Comparison of ENCODE assay signal across 17 mouse cellular contexts in the genomic region with DNA sequence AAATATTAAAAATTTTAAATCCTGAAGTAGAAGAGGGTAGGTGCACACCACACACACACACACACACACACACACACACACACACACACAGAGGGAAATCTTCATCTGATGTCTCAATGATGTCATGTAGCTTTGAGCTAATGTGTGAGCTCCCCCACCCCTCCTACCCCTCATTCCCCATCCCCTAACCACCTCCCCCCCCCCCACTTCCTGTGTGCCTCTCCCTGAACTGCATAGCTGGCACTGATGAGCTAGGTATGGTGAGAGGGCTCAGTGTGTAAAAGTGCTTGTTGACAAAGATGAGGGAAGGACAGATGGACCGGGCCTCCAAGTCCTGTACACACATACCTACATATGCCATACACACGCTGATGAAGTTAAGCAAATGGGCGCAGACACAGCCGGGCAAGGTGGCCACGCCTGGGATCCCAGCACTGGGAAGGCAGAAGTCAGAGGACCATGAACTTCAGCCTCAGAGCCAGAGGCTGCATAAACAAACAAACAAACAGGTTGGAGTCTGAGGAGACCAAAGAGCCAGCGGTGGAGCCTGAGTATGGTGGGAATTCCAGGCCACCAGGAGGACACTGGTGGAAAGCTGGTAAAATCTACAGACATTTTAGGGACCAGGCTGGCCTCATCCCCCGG. TPM values are rescaled to one million over a fixed set of nuclear protein-coding genes. Genes with fewer than 3 reads are reported as not detected.
DNase-seq lines count a peak whose midpoint lies in the region; ATAC-seq and TF ChIP-seq lines count a peak whose summit lies in the region.
"Had no signal": no experiment of that assay in that cellular context is flagged by ENCODE, and none has a peak within 500 bp of the region (broad histone marks: within the 10 kb centered on the region; RNA-seq: fewer than 3 reads in every experiment).

No protein-coding gene starts in this region.

- H3K4me1 ChIP-seq in spleen, adult 2 months (ENCODE audit: control insufficient read depth, insufficient read depth, insufficient read length): peaks cover 26% of the 10 kb centered on the region; the same call in 1 of the 2 replicates
- peaks cover 7% of the 10 kb centered on the region for H3K4me1 ChIP-seq in bone marrow, adult 2 months (ENCODE audit: control insufficient read depth, insufficient read depth, low read length)
- peaks cover 3% of the 10 kb centered on the region; the same call in 1 of the 2 replicates for H3K4me1 ChIP-seq in liver, adult 2 months (ENCODE audit: control insufficient read depth, insufficient read depth, low read length)

- no peak overlapping the region for H3K9ac ChIP-seq in liver, adult 2 months (ENCODE audit: low read depth, low read length)
- H3K9ac ChIP-seq: embryonic facial prominence, embryonic 12.5 days; forebrain, embryonic 12.5 days; limb, embryonic 13.5 days; neural tube, embryonic 15.5 days had no signal

- peak overlapping the region; percentile 77 for H3K27ac ChIP-seq in spleen, adult 2 months (ENCODE audit: insufficient read depth, low read length)
- peak overlapping the region; percentile 70 for H3K27ac ChIP-seq in bone marrow, adult 2 months (ENCODE audit: control insufficient read depth, insufficient read depth, low read depth, low read length, poor library complexity)
- H3K27ac ChIP-seq in liver, adult 2 months (replicated peaks; ENCODE audit: insufficient read depth, low read depth, low read length): no peak overlapping the region
- H3K27ac ChIP-seq: embryonic facial prominence, embryonic 12.5 days; forebrain, embryonic 12.5 days; limb, embryonic 13.5 days; neural tube, embryonic 15.5 days had no signal

- H3K27me3 ChIP-seq in spleen, adult 2 months (ENCODE audit: control insufficient read depth, insufficient read depth, low read length): no peaks in the 10 kb centered on the region
- no peaks in the 10 kb centered on the region for H3K27me3 ChIP-seq in liver, adult 2 months (ENCODE audit: control insufficient read depth, insufficient read depth, low read length)

- DNase-seq in spleen, adult 2 months (ENCODE audit: low read depth in 1 of 2, low spot score in 2 of 2): no peak
- no peak for DNase-seq in spleen, adult 12 weeks (ENCODE audit: low spot score)
- DNase-seq in liver, adult 2 months (ENCODE audit: extremely low read depth, low read depth, low spot score): peak; percentile 60
- peak; percentile 51 for DNase-seq in thymus, postnatal 14 days
- DNase-seq in MN1 (ENCODE audit: low spot score): no peak
- DNase-seq: adrenal gland, adult 8-10 months; cerebellum, postnatal 36 days; kidney, postnatal 25 days; lung, postnatal 36 days; retina, postnatal 1 day had no signal

- no peaks in the 10 kb centered on the region for H3K36me3 ChIP-seq in spleen, adult 2 months (ENCODE audit: control insufficient read depth, insufficient read depth, low read length)
- no peaks in the 10 kb centered on the region for H3K36me3 ChIP-seq in liver, adult 2 months (ENCODE audit: control insufficient read depth, insufficient read depth, low read length)
- H3K36me3 ChIP-seq: embryonic facial prominence, embryonic 12.5 days; forebrain, embryonic 12.5 days; limb, embryonic 13.5 days; neural tube, embryonic 15.5 days had no signal

- H3K79me2 ChIP-seq in liver, adult 2 months (ENCODE audit: control insufficient read depth, insufficient read depth, low read length): no peaks in the 10 kb centered on the region

- no peak overlapping the region for H3K4me3 ChIP-seq in spleen, adult 2 months (ENCODE audit: extremely low read depth, insufficient read depth, insufficient read length)
- peak overlapping the region; percentile 54 for H3K4me3 ChIP-seq in bone marrow, adult 2 months (replicated peaks; ENCODE audit: control insufficient read depth, low read depth, low read length)
- H3K4me3 ChIP-seq in liver, adult 2 months (ENCODE audit: insufficient read depth, low read depth, low read length): no peak overlapping the region
- H3K4me3 ChIP-seq: embryonic facial prominence, embryonic 12.5 days; forebrain, embryonic 12.5 days; limb, embryonic 13.5 days; neural tube, embryonic 15.5 days had no signal

- TF ChIP-seq CTCF in spleen, adult 2 months (IDR thresholded peaks at IDR 0.05; ENCODE audit: extremely low read depth, insufficient read depth, insufficient read length, insufficient replicate concordance): no peak
- TF ChIP-seq CTCF in bone marrow, adult 2 months (IDR thresholded peaks at IDR 0.05; ENCODE audit: control insufficient read depth, insufficient read depth, low read length): no peak
- TF ChIP-seq CTCF in liver, adult 2 months (IDR thresholded peaks at IDR 0.05; ENCODE audit: low read depth, low read length): no peak

- no peak for TF ChIP-seq POLR2A in spleen, adult 2 months (IDR thresholded peaks at IDR 0.05; ENCODE audit: low read depth, low read length)
- TF ChIP-seq POLR2A in bone marrow, adult 2 months (IDR thresholded peaks at IDR 0.05; ENCODE audit: borderline replicate concordance, control insufficient read depth, low read depth, low read length): no peak
- no peak for TF ChIP-seq POLR2A in liver, adult 2 months (IDR thresholded peaks at IDR 0.05; ENCODE audit: extremely low read depth, insufficient read depth, low read length)

- no peak for ATAC-seq in cerebellum, adult (ENCODE audit: insufficient number of reproducible peaks, low FRiP score, low TSS enrichment)
- ATAC-seq: intestine, postnatal 0 days had no signal

- 78% methylated on average over 7 of the region's 7 CpGs for WGBS in spleen, adult 2 months
- WGBS in bone marrow, adult 2 months: 68% methylated on average over 7 of the region's 7 CpGs
- 58% methylated on average over 7 of the region's 7 CpGs for WGBS in liver, adult 2 months

RNA-seq across cellular contexts. Expression of gene Acp5, which starts 1.1 kb away (rescaled TPM):
- 309 and 340 TPM in 2 replicates for polyA plus RNA-seq in spleen, adult 2 months (2012; rRNA removed)
- 89.7 and 103 TPM in 2 replicates for polyA plus RNA-seq in bone marrow, adult 2 months (2011; ENCODE audit: insufficient read depth, insufficient read length, low replicate concordance, missing spikeins)
- 93.6 and 123 TPM in 2 replicates for total RNA-seq in liver, adult 2 months (2014; rRNA removed)
- 200 and 211 TPM in 2 replicates for polyA plus RNA-seq in liver, adult 2 months (2012; rRNA removed)

RNA-seq across cellular contexts. Expression of gene Elof1, which starts 17.4 kb away (rescaled TPM):
- polyA plus RNA-seq in spleen, adult 2 months (2012; rRNA removed): 70.2 and 89.3 TPM in 2 replicates
- polyA plus RNA-seq in bone marrow, adult 2 months (2011; ENCODE audit: insufficient read depth, insufficient read length, low replicate concordance, missing spikeins): 39.9 and 54.1 TPM in 2 replicates
- 46.2 and 56.8 TPM in 2 replicates for total RNA-seq in liver, adult 2 months (2014; rRNA removed)
- polyA plus RNA-seq in liver, adult 2 months (2012; rRNA removed): 106 and 108 TPM in 2 replicates

RNA-seq across cellular contexts. Expression of gene Pigyl, which starts 22.3 kb away (rescaled TPM):
- 23.6 and 38.6 TPM in 2 replicates for polyA plus RNA-seq in spleen, adult 2 months (2012; rRNA removed)
- polyA plus RNA-seq in bone marrow, adult 2 months (2011; ENCODE audit: insufficient read depth, insufficient read length, low replicate concordance, missing spikeins): 10.5 and 23.3 TPM in 2 replicates
- 21.6 and 23.0 TPM in 2 replicates for total RNA-seq in liver, adult 2 months (2014; rRNA removed)
- 45.8 and 53.0 TPM in 2 replicates for polyA plus RNA-seq in liver, adult 2 months (2012; rRNA removed)

RNA-seq across cellular contexts. Expression of gene Cnn1, which starts 35.4 kb away (rescaled TPM):
- polyA plus RNA-seq in spleen, adult 2 months (2012; rRNA removed): 7.2 and 8.0 TPM in 2 replicates
- polyA plus RNA-seq in bone marrow, adult 2 months (2011; ENCODE audit: insufficient read depth, insufficient read length, low replicate concordance, missing spikeins): not detected in 2 replicates
- total RNA-seq in liver, adult 2 months (2014; rRNA removed): 0.28 and 1.0 TPM in 2 replicates
- polyA plus RNA-seq in liver, adult 2 months (2012; rRNA removed): 0.22 and 0.36 TPM in 2 replicates

RNA-seq across cellular contexts. Expression of gene Ecsit, which starts 49.1 kb away (rescaled TPM):
- 21.8 and 30.1 TPM in 2 replicates for polyA plus RNA-seq in spleen, adult 2 months (2012; rRNA removed)
- 10.4 and 18.7 TPM in 2 replicates for polyA plus RNA-seq in bone marrow, adult 2 months (2011; ENCODE audit: insufficient read depth, insufficient read length, low replicate concordance, missing spikeins)
- 34.1 and 39.1 TPM in 2 replicates for total RNA-seq in liver, adult 2 months (2014; rRNA removed)
- polyA plus RNA-seq in liver, adult 2 months (2012; rRNA removed): 63.9 and 69.2 TPM in 2 replicates

Comparison
In these comparisons a context has a peak if more than half of its experiments do, and no peak if none do; other contexts are left out.
1. DNase-seq: peak in liver, adult 2 months (single experiment) and thymus, postnatal 14 days (single experiment); none in spleen, adult 2 months (0 of 2), spleen, adult 12 weeks (single experiment) and MN1 (single experiment).